In the genomic region with DNA sequence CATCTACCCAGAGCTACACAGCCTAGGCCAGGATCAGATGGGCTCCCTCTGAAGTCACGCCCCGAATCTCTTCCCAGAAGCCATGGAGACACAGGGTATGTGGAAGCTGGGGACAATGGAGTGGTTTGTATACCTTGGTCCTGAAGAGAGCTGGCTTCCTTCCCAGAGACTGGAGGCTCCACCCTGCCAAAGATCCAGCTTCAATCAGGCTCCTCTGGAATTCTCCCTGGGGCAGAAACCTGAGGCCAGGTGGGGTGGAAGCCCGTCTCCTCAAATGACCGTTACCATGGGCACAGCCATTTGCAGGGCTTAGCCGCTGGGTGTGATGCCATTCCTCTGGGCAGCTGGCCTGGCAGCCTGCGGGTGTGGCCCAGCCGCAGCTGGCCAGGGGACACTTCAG, we compare ENCODE assay signal across 12 mouse cellular contexts. TPM values are rescaled to one million over a fixed set of nuclear protein-coding genes. Genes with fewer than 3 reads are reported as not detected.
A peak's percentile ranks its signal among the peaks of the same experiment; 100 is the strongest.
DNase-seq lines count a peak whose midpoint lies in the region; ATAC-seq and TF ChIP-seq lines count a peak whose summit lies in the region.
"Had no signal": no experiment of that assay in that cellular context is flagged by ENCODE, and none has a peak within 500 bp of the region (broad histone marks: within the 10 kb centered on the region; RNA-seq: fewer than 3 reads in every experiment).

No protein-coding gene starts in this region.

- TF ChIP-seq CTCF in cerebellum, adult 2 months (IDR thresholded peaks at IDR 0.05; ENCODE audit: borderline replicate concordance, insufficient read depth, low read depth, low read length): no peak

- peaks cover 17% of the 10 kb centered on the region; the same call in 1 of the 2 replicates for H3K4me1 ChIP-seq in forebrain, embryonic 12.5 days
- peaks cover 4% of the 10 kb centered on the region for H3K4me1 ChIP-seq in forebrain, embryonic 16.5 days (replicated peaks; ENCODE audit: control insufficient read depth, insufficient read depth, low read length)
- peaks cover 21% of the 10 kb centered on the region for H3K4me1 ChIP-seq in kidney, embryonic 15.5 days
- H3K4me1 ChIP-seq in cerebellum, adult 2 months (ENCODE audit: control insufficient read depth, insufficient read depth, low read length): no peaks in the 10 kb centered on the region

- no peak for TF ChIP-seq POLR2A in cerebellum, adult 2 months (IDR thresholded peaks at IDR 0.05; ENCODE audit: borderline replicate concordance, insufficient read depth, low read length)

- no peak overlapping the region; the same call in 1 of the 2 replicates for H3K9ac ChIP-seq in forebrain, embryonic 12.5 days
- H3K9ac ChIP-seq in forebrain, embryonic 16.5 days (replicated peaks; ENCODE audit: low read depth, low read length): no peak overlapping the region
- no peak overlapping the region for H3K9ac ChIP-seq in kidney, embryonic 15.5 days
- H3K9ac ChIP-seq: neural tube, embryonic 12.5 days had no signal

- DNase-seq in R1 (ENCODE audit: low read depth, low spot score): peak; percentile 44
- DNase-seq in lung, postnatal 10 days: peak; percentile 71
- no peak for DNase-seq in adrenal gland, adult (ENCODE audit: inconsistent age in 2 of 2, low spot score in 1 of 2)
- DNase-seq in adrenal gland, adult 2 months: no peak
- DNase-seq in cerebellum, adult 2 months: no peak
- DNase-seq: heart, postnatal 10 days; liver; thymus, postnatal 4 days had no signal

- ATAC-seq in forebrain, embryonic 12.5 days (ENCODE audit: low FRiP score): no peak
- ATAC-seq in forebrain, embryonic 16.5 days: no peak
- ATAC-seq in kidney, embryonic 15.5 days (replicated peaks; ENCODE audit: low FRiP score): no peak

- peaks cover 25% of the 10 kb centered on the region for H3K27me3 ChIP-seq in forebrain, embryonic 12.5 days
- H3K27me3 ChIP-seq in forebrain, embryonic 16.5 days (replicated peaks; ENCODE audit: control insufficient read depth, insufficient read depth, low read length): peaks cover 2% of the 10 kb centered on the region; the same call in 1 of the 2 replicates
- H3K27me3 ChIP-seq in kidney, embryonic 15.5 days: peaks cover under 1% of the 10 kb centered on the region; the same call in 1 of the 2 replicates
- no peaks in the 10 kb centered on the region for H3K27me3 ChIP-seq in cerebellum, adult 2 months (ENCODE audit: control insufficient read depth, insufficient read depth, low read length)

- H3K9me3 ChIP-seq in forebrain, embryonic 12.5 days: no peaks in the 10 kb centered on the region
- H3K9me3 ChIP-seq in forebrain, embryonic 16.5 days (ENCODE audit: control insufficient read depth, low read length): no peaks in the 10 kb centered on the region
- H3K9me3 ChIP-seq in kidney, embryonic 15.5 days (replicated peaks): 0 out of 2 replicates have a peak, but pooled peaks cover 3% of the 10 kb centered on the region
- H3K9me3 ChIP-seq: neural tube, embryonic 12.5 days had no signal

- H3K36me3 ChIP-seq in forebrain, embryonic 12.5 days (replicated peaks): no peaks in the 10 kb centered on the region
- no peaks in the 10 kb centered on the region for H3K36me3 ChIP-seq in forebrain, embryonic 16.5 days (ENCODE audit: control insufficient read depth, insufficient read depth)
- peaks cover under 1% of the 10 kb centered on the region; the same call in 1 of the 2 replicates for H3K36me3 ChIP-seq in kidney, embryonic 15.5 days
- H3K36me3 ChIP-seq: neural tube, embryonic 12.5 days had no signal

- H3K4me3 ChIP-seq in forebrain, embryonic 12.5 days (replicated peaks): no peak overlapping the region
- no peak overlapping the region for H3K4me3 ChIP-seq in forebrain, embryonic 16.5 days (replicated peaks; ENCODE audit: low read length)
- H3K4me3 ChIP-seq in kidney, embryonic 15.5 days (replicated peaks): no peak overlapping the region
- H3K4me3 ChIP-seq in cerebellum, adult 2 months (replicated peaks; ENCODE audit: insufficient read depth, low read depth, low read length): no peak overlapping the region
- H3K4me3 ChIP-seq: neural tube, embryonic 12.5 days had no signal

- 0 out of 2 replicates have a peak overlapping the region, but pooled peaks have one; percentile 19 for H3K27ac ChIP-seq in forebrain, embryonic 12.5 days
- H3K27ac ChIP-seq in forebrain, embryonic 16.5 days (ENCODE audit: low read length): no peak overlapping the region
- H3K27ac ChIP-seq in kidney, embryonic 15.5 days: peak overlapping the region; percentile 41; the same call in 1 of the 2 replicates
- no peak overlapping the region for H3K27ac ChIP-seq in cerebellum, adult 2 months (ENCODE audit: insufficient read depth, low read length)
- H3K27ac ChIP-seq: neural tube, embryonic 12.5 days had no signal

- 69% methylated on average over 7 of the region's 7 CpGs for WGBS in forebrain, embryonic 12.5 days
- 57% methylated on average over 7 of the region's 7 CpGs for WGBS in forebrain, embryonic 16.5 days
- 74% methylated on average over 7 of the region's 7 CpGs for WGBS in kidney, embryonic 15.5 days
- 62% methylated on average over 7 of the region's 7 CpGs for WGBS in cerebellum, adult 2 months

- no peak overlapping the region for H3K4me2 ChIP-seq in forebrain, embryonic 12.5 days
- H3K4me2 ChIP-seq in forebrain, embryonic 16.5 days (ENCODE audit: low read length): no peak overlapping the region
- no peak overlapping the region for H3K4me2 ChIP-seq in kidney, embryonic 15.5 days
- H3K4me2 ChIP-seq: neural tube, embryonic 12.5 days had no signal

RNA-seq across cellular contexts. Expression of a gene that starts 6.5 kb away (rescaled TPM):
- 0.67 and 0.69 TPM in 2 replicates for polyA plus RNA-seq in forebrain, embryonic 12.5 days (2016; fragmentation: Nextera tagmentation; extraction: Ambion mirVana)
- polyA plus RNA-seq in forebrain, embryonic 16.5 days (2015; fragmentation: Nextera tagmentation; extraction: Ambion mirVana): 0.75 and 1.2 TPM in 2 replicates
- polyA plus RNA-seq in kidney, embryonic 15.5 days (2015; fragmentation: Nextera tagmentation; extraction: Ambion mirVana): 21.8 and 23.4 TPM in 2 replicates
- 1 to 10 TPM; 2.5 to 3.1 TPM for total RNA-seq in adrenal gland, adult 2 months (2021)
- polyA plus RNA-seq in adrenal gland, adult 2 months (2012; rRNA removed): 4.5 and 5.4 TPM in 2 replicates
- polyA plus RNA-seq in cerebellum, adult 2 months (2012; rRNA removed): 3.0 and 5.5 TPM in 2 replicates

RNA-seq across cellular contexts. Expression of a gene that starts 26.0 kb away (rescaled TPM):
- 66.2 and 73.5 TPM in 2 replicates for polyA plus RNA-seq in forebrain, embryonic 12.5 days (2016; fragmentation: Nextera tagmentation; extraction: Ambion mirVana)
- 30.8 and 32.9 TPM in 2 replicates for polyA plus RNA-seq in forebrain, embryonic 16.5 days (2015; fragmentation: Nextera tagmentation; extraction: Ambion mirVana)
- 78.5 and 79.2 TPM in 2 replicates for polyA plus RNA-seq in kidney, embryonic 15.5 days (2015; fragmentation: Nextera tagmentation; extraction: Ambion mirVana)
- total RNA-seq in adrenal gland, adult 2 months (2021): 10 to 100 TPM; 48.5 to 64.7 TPM
- 135 and 167 TPM in 2 replicates for polyA plus RNA-seq in adrenal gland, adult 2 months (2012; rRNA removed)
- polyA plus RNA-seq in cerebellum, adult 2 months (2012; rRNA removed): 79.3 and 87.5 TPM in 2 replicates

RNA-seq across cellular contexts. Expression of a gene that starts 42.8 kb away (rescaled TPM):
- 24.6 and 27.0 TPM in 2 replicates for polyA plus RNA-seq in forebrain, embryonic 12.5 days (2016; fragmentation: Nextera tagmentation; extraction: Ambion mirVana)
- polyA plus RNA-seq in forebrain, embryonic 16.5 days (2015; fragmentation: Nextera tagmentation; extraction: Ambion mirVana): 12.7 and 16.0 TPM in 2 replicates
- polyA plus RNA-seq in kidney, embryonic 15.5 days (2015; fragmentation: Nextera tagmentation; extraction: Ambion mirVana): 16.5 and 17.4 TPM in 2 replicates
- 1 to 10 TPM; 5.5 to 7.6 TPM for total RNA-seq in adrenal gland, adult 2 months (2021)
- 13.8 and 14.2 TPM in 2 replicates for polyA plus RNA-seq in adrenal gland, adult 2 months (2012; rRNA removed)
- polyA plus RNA-seq in cerebellum, adult 2 months (2012; rRNA removed): 33.9 and 35.5 TPM in 2 replicates

Comparison
In these comparisons a context has a peak if more than half of its experiments do, and no peak if none do; other contexts are left out.
1. H3K27ac ChIP-seq: peak in forebrain, embryonic 12.5 days (single experiment) and kidney, embryonic 15.5 days (single experiment); none in forebrain, embryonic 16.5 days (single experiment) and cerebellum, adult 2 months (single experiment).
2. DNase-seq: peak in R1 (single experiment) and lung, postnatal 10 days (single experiment); none in adrenal gland, adult (0 of 2), adrenal gland, adult 2 months (single experiment) and cerebellum, adult 2 months (0 of 2).